Mouse (Mus musculus) bone marrow macrophage, adult 2 months (primary cell): ENCODE results near the gene Gm21972.

ENCODE experiments used
- CTCF ChIP-seq: IDR thresholded peaks from 2 replicates; pipeline ENCODE4 v1.5.1; 2012; ENCODE audit warnings: low read depth, mild to moderate bottlenecking, low read length, moderate library complexity
- POLR2A ChIP-seq: IDR thresholded peaks from 2 replicates; pipeline ENCODE4 v1.6.1; 2012; ENCODE audit warnings: mild to moderate bottlenecking, low read depth, low read length, borderline replicate concordance

DNA sequence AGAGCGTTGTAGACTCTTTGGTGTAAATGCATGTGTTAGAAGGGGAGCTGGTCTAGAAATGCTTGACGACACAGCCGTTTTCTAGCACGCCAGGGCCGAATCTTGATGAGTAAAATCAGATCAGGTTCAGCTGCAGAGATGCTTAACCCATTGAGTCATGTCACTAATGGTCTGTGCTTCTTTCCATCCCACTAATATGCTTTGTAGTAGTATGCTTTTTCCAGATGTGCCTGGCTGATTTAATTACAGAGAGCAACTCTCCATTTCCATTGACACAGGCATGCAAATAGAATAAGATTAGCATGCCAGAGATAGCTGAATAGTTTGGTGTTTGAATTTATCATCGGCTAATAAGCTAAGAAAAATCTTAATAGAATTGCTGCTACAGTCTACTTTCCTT lies 1.9 kb downstream of the Gm21972 start:
- TF ChIP-seq CTCF (no peak), POLR2A (no peak)
